Mouse (Mus musculus) common myeloid progenitor, adult 5-6 weeks (primary cell): ENCODE measurements around the gene Flt1. TPM values are rescaled to one million over a fixed set of nuclear protein-coding genes. Genes with fewer than 3 reads are reported as not detected.

Experiments used
- ATAC-seq: replicated peaks from 2 replicates; pipeline ENCODE4 v1.8.0; 2016; ENCODE audit warnings: low read depth, mild to moderate bottlenecking, moderate TSS enrichment, inconsistent platforms; ENCODE audit not compliant: poor library complexity, severe bottlenecking
- total RNA-seq: library from RNA; stranded (forward); fragments of 200-1000, 187-1606 nt; gene quantifications from 2 replicates; pipeline ENCODE4 v1.2.3, GENCODE M21; 2017

Gene Flt1
- total RNA-seq, 1 experiment from 2014 or later = 0.23 TPM

DNA sequence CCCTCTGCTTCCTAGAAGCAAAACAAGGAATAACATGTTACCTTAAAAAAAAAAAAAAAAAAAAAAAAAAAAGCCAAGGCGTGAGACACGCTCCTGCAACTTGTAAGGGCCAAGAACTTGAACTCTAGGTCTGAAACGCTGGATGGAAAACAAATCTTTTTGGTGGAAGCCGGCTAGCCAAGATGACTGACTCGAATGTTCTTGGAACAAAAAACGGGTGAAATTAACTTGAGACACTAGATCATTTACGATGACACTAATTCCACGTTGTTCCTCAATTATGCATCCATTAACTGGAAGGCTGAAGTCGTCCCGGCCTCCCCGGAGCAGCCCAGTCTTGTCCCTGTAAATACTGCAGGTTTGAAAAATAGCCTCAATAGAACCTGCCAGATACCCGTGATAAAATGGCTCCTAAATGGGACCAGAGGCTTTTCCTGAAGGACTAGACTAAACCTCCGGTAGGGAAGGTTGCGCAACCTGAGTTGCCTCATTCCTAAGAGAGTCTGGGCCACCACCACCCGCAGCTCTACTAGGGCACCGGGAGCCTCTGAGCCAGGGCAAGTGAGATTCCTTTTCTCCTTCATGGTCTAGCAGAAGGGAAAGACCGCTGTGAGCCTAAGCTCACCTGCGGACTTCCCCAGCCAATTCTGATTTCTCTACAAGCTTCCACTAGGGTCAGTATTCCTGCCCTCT is 1.0 kb upstream of the Flt1 start:
- ATAC-seq = peak; percentile 46; the same call in 1 of the 2 replicates

GRCm38 (mm10) chr5:147724945-147725830 is 623 bp downstream of the Flt1 start:
- ATAC-seq = no peak

- ATAC-seq = no peak
Observed at GRCm38 (mm10) chr5:147724391-147724790, 1.4 kb downstream of the Flt1 start.

GRCm38 (mm10) chr5:147723811-147724210 is 2.0 kb downstream of the Flt1 start:
- no peak for ATAC-seq

DNA sequence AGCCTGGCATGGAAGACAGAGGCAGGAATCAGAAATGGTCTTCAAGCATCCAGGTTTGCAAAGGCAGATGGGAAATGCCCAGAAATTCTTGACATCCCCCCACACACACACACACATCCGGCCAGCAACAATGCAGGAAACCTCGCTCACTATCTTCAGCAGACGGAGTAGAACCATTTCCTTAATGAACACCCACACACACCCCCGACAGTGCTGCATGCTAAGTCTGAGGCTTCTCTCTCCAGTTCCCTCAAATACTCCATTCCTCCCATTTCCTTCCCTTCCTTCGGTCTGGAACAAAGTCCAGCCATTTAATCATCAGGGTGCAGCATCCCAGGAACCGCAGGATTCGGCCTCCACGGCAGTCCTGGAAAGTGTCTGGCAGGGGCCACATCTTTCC is 4.4 kb downstream of the Flt1 start:
- ATAC-seq = peak; percentile 91

- ATAC-seq = no peak
Observed at GRCm38 (mm10) chr5:147718335-147718734, 7.5 kb downstream of the Flt1 start.

- ATAC-seq = no peak
Observed at GRCm38 (mm10) chr5:147716697-147717217, 9.1 kb downstream of the Flt1 start.

GRCm38 (mm10) chr5:147716276-147716675 is 9.5 kb downstream of the Flt1 start:
- ATAC-seq = no peak

DNA sequence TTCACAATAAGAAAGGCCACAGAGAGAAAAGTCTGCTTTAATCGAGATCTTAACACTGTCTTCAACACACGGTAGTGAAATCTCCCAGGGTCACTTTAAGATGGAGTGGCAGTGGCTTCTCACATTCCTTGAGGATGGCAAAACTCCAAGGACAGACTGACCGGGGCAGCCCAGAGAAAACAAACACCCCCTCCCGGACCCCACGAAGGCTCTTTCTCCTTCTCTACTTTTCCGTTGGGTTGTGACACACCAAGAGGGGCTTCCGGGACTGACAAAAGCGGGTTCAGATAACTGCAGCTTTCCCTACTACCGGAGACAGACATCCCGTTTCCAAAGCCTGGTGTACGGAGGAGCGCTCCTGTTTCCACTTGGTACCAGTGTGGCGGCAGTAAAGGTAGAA is 10.4 kb downstream of the Flt1 start:
- no peak for ATAC-seq

DNA sequence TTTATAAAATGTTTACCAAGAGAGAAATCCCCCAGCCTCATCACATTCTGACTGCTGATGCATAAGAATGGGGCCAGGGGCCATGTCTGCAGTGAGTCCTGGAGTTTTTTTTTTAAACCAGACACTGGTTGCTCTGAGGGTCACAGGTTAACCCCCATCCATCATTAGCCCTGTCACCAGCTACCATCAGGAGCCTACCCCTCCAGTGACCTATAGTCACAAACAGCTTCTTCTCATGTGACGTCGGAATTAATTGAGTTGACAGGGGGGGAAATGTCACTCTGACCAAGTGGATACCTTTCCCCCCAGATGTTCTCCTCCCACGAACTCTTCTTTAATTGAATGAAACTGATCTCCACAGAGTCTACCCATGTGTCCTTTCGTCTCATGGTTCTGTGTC is 17.3 kb downstream of the Flt1 start:
- no peak for ATAC-seq

- ATAC-seq = no peak
Observed at GRCm38 (mm10) chr5:147707479-147707878, 18.3 kb downstream of the Flt1 start.

DNA sequence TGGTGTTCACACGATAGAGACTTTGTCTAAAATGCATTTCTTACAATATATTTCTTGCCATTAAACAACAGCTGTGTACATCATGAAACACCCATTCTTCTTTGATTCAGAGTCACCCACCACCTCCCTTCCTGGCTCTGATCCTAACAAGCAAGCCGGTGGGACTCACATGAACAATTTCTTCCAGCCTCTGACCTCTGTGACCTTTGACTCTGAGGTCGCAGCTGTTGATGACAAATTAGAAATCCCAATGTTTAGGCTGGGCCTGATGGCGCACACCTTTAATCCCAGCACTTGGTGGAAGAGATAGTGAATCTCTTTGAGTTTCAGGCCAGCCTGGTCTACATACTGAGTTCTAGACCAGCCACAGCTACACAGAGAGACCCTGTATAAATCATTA is 20.9 kb downstream of the Flt1 start:
- ATAC-seq = no peak

GRCm38 (mm10) chr5:147702423-147702822 is 23.4 kb downstream of the Flt1 start:
- ATAC-seq = peak; percentile 38

DNA sequence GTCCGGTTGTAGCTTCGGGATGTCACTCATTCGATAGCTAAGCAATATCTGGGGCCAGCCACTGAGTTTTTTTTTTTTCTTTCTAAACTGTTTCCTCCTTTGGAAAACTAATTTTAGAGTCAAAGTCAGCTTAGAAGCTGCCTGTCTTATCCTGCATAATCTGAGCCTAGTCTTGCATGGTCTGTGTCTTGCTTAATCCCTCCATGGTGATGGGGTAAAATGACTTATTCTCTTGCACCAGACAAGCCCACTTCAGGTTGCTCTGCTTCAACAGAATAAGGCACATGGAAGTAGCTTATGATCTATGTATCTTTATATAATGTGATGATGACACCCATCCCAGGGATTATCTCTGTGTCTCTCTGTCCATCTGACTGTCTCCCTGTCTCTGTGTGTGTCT is 24.8 kb downstream of the Flt1 start:
- peak; percentile 51 for ATAC-seq

DNA sequence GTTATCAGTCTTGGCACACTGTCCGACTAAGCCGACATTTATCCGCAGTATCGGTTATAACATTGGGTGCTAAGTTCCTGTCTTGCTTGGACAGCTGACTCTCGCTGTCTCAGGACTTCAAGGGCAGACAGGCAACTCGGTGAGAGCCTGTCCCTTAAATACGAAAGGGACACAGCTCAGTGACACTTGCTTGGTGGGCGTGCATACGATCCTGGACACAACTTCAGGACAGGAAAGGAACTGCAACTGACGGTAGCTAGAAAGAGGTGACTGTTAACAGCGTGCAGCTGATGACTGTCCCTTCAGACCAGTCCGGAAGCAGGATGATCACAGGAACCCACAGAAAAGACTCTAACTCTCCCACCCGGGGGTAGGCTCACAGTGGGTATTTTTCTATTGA is 27.8 kb downstream of the Flt1 start:
- ATAC-seq = peak; percentile 64

- no peak for ATAC-seq
Observed at GRCm38 (mm10) chr5:147697165-147697564, 28.6 kb downstream of the Flt1 start.

GRCm38 (mm10) chr5:147692622-147693021 is 33.2 kb downstream of the Flt1 start:
- ATAC-seq = no peak

GRCm38 (mm10) chr5:147683707-147684323 is 42.0 kb downstream of the Flt1 start:
- no peak for ATAC-seq

DNA sequence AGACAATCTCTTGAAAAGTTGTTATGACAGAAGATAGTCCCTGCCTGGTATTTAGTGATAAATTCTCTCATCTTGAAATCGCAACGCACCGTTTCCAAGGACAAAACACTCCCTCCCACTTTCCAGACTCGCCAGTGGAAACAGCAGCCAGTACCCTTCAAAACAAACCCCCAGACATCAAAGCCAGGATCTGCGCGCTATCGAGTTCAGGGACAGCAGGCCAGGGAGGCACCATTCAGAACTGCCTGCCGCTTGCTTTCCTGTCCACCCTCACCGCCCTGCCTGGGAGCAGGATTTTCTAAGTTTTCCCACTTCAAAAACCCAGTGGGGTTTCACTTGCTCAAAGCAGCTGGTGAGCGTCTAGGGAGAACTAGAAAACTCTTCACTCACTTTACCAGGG is 44.6 kb downstream of the Flt1 start:
- ATAC-seq = no peak

DNA sequence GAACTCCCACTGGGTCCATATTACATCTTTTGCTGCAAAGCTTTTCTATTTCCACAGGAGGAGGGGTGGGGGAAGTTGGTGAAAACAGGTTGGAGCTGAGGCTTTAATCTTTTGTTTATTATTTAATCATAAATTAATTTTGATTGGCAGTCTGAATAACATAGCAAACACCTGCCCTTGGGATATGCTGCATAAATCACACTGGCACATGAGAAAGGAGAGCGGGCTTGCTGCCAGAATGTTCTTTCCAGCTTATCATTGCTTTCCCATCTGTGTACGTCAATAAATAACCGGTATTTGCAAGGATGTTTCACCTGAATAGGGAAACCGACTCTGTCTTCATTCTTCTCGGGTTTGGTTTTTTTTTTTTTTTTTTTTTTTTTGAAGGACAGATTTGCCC is 45.1 kb downstream of the Flt1 start:
- ATAC-seq = no peak

- ATAC-seq = no peak
Observed at GRCm38 (mm10) chr5:147679316-147679715, 46.5 kb downstream of the Flt1 start.
